Mouse (Mus musculus) spleen, postnatal 10 days (tissue): ENCODE data around the gene Crygs.
"Not testable (repeated sequence)": the region's sequence is repeated elsewhere in the genome, so short reads cannot be mapped to it uniquely, and the experiment has no call there.

ENCODE experiments used
- DNase-seq, 2 experiments: peaks; one replicate each; pipeline ENCODE4 v3.0.0; 2021 to 2022; ENCODE audit warnings: low spot score in 2 of 2

Crygs gene

GRCm38 (mm10) chr16:22789908-22790367 lies 21.4 kb downstream of the Crygs start:
- DNase-seq = no peak

DNA sequence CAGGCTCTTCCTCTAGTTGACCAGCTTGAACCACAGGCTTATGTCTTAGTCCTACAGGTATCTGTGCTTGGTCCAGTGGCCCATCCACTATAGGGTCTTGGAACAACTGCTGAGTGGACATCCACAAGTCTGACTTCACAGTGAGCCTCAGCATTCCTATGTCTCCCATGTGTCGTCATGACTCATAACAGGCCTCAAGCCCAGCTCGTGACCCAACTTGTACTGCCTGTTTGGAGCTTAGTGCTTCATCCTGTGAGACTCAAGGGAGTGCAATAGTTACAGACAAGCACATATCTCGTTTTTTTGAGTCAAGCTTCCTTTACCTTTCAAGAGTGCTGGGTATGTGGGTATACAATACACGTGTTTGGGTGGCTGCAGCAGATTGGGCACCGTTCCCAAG lies 28.7 kb downstream of the Crygs start:
- no peak for DNase-seq

GRCm38 (mm10) chr16:22779228-22779835 lies 32.0 kb downstream of the Crygs start:
- no peak for DNase-seq

GRCm38 (mm10) chr16:22778296-22778695 lies 33.1 kb downstream of the Crygs start:
- not testable (repeated sequence) for DNase-seq

GRCm38 (mm10) chr16:22775471-22775985 lies 35.8 kb downstream of the Crygs start:
- no peak for DNase-seq

- no peak for DNase-seq
Observed at GRCm38 (mm10) chr16:22768661-22769060, 42.7 kb downstream of the Crygs start.

DNA sequence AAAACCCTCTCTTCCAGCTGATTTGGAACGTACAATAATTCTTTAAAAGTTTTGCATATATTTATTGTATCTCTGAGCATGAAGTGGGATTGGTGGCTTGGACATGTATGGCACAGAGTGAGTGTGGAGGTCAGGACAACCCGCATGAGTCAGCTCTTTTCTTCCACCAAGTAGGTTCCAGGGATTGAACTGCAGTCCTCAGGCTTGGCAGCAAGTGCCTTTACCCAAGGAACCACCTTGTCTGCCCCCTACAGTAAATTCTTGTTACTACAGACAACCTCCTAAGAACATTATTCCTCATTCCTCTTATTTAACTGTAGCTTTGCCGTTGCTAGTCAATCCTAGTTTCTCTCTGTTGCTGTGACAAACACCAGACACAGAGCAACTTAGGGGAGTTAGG lies 44.0 kb downstream of the Crygs start:
- no peak for DNase-seq

DNA sequence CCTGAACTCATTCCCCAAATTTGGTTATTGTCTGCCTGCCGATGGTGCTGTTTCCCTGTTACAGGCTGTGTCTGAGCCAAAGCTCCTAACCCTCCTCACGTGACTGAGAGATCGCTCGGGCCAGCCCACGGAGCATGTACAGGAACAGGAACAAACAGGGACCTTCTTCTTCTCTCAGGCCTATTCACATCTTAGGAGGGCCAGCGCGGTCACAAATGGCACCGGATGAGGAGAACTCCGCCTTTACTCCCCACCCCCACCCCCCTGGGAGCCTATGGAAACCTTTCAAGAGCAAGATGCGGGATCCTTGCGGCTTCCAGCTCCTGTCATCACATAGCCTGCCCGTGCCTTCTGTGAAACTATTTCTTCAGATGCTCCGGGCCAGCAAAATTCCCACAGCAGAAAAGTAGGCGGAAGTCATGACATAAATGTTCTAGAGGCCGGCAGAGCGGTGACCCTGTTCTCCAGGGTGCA lies 44.6 kb downstream of the Crygs start:
- DNase-seq = no peak

- DNase-seq = no peak
Observed at GRCm38 (mm10) chr16:22765531-22765930, 45.8 kb downstream of the Crygs start.
